Mouse (Mus musculus) ovary, postnatal 10 days (tissue): ENCODE measurements around the gene Mon2.

Experiments
- DNase-seq: peaks from one replicate; pipeline ENCODE4 v3.0.0; 2022; ENCODE audit warnings: low spot score

The Mon2 gene

DNA sequence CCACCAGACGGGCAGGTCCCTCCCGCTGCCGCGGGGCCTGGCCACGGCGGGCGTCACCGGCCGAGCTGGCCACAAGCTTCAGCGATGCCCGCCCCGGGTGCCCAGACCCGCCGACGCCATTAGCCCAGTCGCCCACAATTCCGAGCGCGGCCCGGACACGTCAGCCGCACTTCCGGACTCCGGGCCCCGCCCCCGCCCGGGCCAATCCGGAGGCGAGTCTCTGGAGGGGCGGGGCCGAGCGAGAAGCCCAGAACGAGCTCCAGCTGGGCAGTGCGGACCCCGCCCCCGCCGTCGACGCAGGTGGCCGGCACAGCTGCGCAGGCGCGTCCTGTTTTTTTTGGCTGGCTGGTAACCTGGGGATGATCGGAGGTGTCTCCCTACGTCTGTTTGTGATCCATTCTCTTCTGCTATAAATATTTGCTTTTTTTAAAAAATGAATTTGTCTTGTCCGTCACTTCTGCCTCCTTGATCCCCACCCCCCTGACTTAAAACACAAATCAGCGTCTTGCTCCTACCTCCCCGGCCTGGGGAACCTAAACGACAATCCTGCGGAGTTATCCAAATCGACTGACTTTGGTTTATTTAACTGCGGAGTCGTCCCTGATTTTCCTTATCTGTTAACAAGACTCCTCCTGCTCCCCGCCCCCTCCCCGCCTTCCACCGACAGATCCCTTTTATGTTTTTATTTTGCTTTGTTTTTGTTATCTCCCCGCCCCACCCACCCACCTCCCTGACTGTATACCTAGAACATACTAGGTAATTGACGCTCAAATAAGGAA, at the start of gene Mon2:
Gene Mon2 (minus strand): TSS at position 261 of the 779 bp plus-strand sequence.
- DNase-seq = peak; percentile 79

DNA sequence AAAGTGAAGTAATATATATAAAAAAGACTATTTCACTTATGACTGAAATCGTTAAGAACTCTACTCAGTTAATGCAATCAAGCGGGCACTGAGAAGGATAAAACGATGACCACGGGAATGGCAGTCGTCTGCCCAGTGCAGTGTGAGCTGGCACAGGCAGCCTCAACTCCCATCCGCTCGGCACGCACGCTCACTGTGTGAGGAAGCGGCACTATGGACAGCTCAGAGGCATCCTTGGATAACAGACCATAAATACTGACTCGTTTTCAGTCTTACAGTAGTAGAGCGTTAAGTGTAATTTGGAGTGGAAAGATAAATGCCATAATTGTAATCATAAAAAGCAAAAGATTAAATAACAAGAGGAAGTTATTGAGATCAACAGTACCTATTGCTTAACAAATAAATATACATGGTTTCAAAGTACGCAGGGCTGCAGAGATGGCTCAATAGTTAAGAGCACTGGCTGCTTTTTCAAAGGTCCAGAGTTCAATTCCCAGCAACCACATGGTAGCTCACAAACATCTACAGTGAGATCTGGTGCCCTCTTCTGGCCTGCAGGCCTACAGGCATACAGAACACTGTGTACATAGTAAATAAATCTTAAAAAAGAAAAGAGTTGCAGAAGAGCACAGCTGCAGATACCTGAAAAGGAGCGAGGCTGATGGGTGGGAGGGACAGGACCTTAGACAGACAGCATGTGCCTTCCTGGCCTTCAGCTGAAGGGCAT, 44.5 kb upstream of the Mon2 start:
- no peak for DNase-seq

DNA sequence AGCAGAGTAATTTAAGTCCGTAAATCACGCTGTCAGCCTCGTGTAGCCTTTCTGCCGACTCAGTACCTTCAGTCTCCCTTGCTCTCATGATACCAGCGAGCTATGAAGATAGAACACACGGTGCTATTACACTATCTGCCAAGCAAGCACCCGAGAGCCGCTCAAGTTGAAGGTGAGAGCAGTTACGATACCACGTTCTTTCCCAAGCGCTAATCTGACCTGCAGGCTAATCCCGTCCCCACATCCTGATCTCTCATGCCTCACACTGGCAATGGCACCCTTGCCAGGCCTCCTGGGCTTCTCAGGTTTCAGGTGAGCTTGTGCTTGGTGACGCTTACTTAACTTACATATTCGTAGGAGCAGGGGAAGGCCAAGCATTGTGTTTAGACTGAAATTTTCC, 40.6 kb upstream of the Mon2 start:
- DNase-seq = no peak

DNA sequence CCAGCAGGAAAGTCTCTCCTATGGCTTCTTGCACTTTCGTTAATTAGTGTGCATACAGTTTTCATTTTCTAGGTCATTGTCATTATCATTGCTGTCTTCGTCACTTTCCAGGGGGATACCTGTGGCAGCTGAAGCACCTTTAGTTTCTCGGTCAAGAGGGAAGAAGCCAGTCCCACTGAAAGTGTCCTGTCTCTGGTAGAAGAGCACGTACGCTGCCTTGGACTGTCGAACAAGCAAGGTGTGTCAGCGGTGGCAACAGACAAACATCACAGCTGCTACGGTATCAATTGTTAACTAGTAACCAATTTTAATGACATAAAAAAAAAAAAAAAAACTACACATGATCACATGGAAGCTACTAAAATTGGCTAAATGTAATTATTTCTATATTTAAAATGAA, 37.2 kb upstream of the Mon2 start:
- no peak for DNase-seq

DNA sequence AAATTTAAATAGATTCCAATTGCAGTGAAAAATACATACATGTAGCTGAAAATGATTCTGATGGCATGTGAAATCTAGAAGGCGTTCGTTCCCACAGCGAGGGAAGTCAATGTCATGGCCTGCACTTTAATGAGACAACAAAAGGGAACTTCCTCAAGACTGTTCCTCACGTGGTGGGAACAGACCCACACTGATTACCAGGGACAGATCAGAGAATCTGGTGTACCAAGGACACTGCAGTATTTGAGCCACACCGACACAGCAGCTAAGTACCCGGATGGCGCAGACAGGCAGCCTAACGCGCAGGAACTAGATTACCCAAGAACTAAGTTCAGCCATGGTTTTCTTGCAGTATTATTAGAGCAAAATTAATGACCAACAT, 36.5 kb upstream of the Mon2 start:
- DNase-seq = no peak

DNA sequence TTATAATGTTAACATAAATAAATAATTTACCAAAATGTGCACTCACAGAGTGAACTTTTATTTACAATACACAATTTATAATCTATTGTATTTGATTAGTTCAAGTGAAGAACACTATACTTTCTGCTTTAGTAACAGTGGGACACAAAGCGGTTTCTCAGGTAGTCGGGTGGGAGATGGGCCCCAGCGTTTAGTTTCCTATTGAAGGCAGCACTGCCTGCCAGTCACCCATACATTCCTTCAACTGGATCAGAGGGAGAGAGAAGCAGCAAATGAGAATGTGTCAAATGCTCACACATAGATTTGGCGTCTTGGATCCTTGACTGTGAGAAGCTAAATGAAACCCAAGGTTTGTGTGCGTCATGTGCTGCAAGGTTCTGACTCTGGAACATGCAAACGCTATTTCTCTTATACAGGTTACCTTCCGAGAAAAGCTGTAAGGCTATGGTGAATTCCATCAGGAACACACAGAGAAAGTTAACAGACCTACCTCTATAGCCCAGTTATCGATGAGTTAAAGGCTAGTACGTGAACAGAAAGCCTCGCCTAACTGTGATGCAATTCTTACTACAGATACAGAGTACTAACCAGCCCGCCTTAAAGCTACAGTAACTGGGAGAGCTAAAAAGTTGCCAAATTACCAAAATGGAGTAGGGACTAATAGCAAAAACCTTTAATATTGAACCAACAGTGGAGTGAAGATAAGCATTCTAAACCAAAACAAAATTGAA, 35.9 kb upstream of the Mon2 start:
- DNase-seq = no peak

DNA sequence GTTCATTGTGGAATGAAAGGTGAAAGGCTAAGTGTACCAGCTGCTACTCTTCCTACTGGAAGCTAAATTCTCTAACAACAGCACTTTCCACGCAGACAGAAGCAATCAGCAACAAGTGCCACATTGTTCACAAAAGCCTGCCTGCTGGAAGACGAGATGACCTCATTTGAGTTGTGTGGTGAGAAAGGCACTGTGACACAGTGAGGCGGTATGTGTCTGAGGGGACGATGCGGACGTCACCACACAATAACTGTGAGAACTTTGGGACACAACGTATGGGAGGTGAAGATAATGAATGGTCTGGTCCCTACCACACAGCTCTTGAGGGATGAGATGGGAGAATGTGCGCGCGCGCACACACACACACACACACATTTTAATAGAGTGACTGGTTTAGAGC, 34.2 kb upstream of the Mon2 start:
- DNase-seq = no peak

DNA sequence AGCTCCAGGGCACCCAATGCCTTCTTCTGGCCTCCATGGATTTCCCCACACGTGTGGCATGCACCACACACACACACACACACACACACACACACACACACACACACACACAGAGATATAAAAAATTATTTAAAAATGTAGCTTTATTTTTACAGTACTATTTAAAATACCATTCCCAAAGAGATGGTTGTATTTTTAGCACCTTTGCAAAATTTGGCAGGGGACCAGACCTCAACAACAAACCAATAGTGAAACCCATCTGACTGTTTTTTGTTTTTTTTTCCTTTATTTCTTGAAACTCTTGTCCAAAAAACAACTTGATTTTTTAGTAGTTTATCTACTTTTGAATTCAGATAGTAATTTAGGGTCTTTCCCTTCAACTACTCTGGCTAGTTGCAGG, 32.2 kb upstream of the Mon2 start:
- no peak for DNase-seq

DNA sequence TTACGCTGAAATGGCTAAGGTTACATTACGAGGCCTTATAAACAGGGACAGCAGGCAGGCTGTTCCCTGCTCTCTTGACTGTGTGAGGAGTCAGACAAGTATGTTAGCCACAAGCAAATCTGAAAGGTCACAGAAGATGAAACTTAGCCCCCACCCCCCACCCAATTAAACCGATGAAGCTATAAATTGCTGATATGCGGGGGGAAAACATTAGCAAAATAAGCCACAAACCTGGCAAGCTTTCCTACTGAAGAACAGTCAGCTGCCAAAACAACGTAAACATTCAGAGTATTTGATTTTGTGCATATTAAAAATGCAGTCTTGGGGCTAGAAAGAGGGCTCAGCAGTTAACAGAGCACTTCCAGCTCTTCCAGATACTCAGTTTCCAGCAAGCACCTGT, 31.8 kb upstream of the Mon2 start:
- DNase-seq = no peak

DNA sequence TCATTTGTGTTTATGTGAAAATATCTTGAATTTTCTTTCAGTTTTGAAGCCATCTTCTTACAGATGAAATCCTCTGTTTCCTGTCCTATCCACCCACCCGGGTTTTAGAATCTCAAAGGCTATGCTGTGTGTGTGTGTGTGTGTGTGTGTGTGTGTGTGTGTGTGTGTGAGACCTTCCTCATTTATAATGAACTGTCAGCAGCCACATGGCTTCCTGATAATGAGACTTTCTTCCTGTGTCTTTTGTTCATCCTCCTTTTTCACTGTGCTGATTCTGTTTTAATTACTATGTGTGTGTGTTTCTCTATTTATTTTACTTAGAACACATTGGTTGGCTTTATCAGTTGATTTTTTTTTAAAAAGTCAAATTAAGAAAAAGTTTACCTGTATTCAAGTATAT, 25.0 kb upstream of the Mon2 start:
- no peak for DNase-seq

DNA sequence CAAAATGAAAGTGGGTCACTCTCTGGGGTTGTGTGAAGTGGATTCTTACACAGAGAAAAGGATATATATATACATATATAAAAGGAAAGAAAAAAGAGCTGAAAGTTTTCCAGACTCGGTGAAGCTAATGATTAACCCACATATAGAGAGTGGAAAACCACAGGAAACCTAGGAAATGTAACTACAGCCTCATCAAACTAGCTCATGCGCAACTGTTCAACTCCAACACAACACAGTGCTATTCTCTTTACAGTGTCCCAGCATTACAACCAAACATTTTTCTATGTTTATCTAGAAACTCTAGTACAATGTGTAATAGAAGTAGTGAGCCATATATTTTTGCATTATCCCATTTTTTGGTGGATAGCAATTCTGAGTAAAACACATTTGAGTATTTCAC, 24.3 kb upstream of the Mon2 start:
- DNase-seq = no peak

DNA sequence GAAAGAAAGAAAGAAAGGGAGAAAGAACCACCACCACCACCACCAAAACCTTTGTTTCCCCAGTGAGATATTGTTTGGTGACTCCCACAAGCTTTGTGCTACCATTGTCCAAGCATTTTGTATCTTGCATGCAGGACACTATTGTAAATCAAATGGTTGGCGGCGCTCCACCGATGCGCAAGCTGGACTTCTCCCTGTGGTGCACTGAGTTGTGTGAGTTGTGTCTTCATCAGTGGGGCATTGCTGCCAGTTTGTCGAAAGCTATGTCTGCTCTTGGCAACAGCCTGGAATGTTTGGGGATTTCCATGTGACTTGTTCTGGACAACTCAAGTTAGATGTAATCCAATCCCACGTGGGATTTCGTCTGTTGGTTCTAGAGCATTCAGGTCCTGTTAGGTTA, 18.2 kb upstream of the Mon2 start:
- DNase-seq = no peak

DNA sequence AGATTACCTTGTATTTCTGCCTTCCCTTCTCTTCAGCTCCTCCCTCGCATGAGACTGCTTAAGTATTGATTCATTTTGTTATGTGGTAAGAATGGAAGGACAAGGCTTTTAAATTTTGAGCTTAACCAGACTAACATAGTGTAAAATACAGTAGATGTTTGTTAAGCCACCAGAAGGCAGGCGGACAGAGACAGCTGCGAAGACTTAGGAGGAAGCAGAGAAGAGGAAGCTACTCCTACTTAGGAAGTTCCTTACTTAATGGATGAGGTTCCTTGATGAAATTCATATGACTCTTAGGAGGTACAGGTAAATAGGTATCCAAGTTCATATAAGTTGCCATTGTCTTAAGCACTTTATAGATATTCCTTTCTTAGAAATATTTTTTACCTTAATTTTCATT, 16.3 kb upstream of the Mon2 start:
- no peak for DNase-seq

DNA sequence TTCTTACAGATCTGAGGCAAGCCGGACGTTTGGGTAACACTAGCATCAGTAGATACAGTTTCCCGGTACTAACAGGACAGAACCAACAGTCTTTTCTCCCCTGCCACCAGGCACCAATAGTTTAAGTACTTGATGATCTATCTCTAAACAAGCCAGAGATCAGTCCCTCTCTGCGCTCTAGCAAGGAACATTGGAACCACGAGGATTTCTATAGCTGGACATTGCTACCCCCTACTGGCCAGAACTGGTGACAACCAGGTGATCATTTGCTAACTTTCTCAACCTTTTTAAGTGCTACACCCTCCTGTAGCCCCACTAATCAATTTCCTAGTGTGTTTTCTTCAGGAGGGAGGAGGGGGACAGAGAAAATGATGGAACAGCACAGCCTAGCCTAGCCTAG, 15.4 kb upstream of the Mon2 start:
- no peak for DNase-seq

DNA sequence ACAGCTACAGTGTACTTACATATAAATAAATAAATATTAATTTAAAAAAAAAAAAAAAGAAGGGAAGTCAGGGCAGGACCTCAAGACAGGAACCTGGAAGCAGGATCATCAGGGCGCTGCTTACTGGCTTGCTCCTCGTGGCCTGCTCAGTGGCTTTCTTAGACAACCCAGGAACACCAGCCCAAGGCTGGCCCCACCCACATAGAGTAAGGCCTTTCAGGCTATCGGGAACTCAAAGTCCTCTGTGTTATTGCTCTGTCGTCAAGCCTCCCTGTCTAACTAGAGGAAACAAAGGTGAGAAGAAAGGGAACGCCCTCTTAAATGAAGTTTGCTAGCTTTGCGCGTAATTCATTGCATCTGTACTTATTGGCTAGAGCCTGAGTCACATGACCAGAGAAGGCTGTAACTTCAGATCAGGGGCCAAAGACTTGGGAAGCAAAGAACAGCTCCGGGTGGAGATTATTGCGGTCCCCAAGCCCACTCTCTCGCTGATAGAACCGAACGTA, 13.2 kb upstream of the Mon2 start:
- no peak for DNase-seq

DNA sequence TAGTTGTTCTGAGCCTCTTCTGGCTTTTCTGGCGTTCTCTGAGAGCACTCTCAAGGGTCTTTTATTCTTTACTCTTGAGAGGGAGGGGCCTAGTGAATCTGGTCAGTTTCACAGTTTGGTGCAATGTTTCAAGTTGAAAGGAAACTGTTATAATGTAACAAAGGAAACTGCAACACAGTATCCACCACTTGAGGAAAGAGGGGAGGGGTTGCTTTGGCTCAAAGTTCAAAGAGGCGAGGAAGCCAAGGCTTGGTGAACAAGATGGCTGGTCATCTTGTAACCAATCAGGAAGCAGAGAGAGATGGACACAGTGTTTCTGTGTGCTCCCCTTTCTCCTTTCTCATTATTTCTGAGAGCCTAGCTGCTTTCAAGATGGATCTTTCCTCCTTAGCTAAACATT, 10.5 kb upstream of the Mon2 start:
- DNase-seq = no peak

DNA sequence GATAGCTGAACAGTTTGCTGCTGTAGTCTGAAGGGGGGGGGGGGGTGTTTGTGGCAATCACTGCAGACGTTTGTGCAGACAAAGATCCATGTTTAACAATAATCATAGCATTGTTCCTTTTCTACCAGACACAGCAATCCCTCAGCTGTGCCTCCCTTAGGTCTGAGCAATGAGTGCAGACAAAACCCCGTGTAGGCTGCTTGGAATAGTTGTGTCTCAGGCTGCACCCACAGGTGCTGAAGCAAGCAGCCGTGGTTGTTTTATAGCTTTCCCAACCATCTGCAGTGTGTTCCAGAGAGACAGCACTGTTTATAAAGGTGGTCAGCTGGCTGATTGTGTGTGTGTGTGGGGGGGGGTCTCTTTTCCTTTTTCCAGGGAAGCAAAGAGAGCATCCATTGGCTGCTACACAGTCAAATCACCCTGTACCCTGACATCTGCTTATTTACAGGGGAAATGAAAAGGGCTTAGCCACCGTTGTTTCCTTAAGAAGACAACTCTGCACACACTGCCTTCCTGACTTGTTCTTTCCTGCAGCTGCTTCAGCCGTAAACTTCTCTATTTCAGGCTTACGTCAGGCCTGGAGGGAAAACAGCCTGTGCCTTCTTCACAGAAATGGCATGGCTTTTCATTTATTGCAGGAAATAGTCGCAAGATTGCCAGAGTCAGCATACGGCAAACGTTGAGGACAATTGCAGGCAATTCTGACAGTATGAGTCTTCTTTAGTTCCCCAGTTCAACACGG, 8.8 kb upstream of the Mon2 start:
- DNase-seq = no peak

DNA sequence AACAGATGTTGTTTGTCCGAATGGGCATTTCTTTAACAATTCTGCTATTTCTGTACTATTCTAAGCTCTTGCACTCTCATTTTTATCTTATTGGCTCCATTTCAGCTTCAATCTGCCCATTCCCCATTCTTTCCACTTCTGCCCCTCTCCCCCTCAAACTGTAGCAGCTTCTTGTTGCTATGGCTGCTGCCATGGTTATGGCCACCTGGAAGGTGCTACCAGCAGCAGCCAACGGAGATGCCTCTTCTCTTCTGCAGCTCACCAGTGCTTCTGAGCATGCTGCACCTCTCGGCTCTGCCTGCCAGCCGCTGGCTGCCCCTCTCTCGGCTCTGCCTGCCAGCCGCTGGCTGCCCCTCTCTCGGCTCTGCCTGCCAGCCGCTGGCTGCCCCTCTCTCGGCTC, 8.0 kb upstream of the Mon2 start:
- DNase-seq = no peak

DNA sequence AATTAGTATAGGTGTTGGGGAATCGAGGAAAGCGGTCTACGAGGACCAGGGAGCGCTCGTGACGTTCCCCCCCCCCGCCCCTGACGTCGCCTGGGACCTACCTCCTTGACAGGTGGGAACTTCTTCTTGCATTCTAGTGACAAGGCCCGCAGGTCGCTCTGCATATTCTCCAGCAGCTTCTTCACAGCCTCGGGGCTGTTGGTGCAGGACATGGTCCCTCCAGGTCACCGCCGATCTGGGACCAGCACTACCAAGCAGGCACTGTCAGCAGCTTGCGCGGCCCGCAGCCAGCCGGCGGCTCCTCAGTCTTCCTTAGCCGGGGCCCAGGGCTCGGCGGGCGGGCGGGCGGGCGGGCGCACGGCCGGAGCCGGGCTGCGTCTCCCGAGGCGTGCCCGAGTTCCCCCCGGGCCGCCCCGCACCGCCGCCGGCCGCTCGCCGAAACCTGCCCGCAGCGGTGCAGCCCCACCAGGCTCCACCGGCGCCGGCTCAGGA, 508 bp downstream of the Mon2 start:
- DNase-seq = no peak

DNA sequence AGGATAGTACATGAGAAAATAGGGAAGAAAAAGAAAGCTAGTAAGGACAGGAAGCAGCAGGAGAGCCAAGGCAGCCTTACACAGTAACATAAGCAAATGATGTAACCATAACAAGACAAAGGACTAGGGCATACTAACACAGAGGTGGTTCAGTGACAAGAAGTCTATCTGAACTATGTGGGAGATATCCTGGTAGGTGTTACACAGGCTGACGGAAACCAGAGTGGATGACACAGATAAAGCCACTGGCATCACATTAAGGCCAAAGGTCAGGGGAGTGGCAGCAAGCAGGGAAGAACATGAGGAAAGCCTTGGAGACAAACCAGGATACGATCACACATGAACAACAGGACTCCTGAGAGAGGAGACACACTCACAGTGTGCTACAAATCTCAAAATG, 4.3 kb downstream of the Mon2 start:
- no peak for DNase-seq

DNA sequence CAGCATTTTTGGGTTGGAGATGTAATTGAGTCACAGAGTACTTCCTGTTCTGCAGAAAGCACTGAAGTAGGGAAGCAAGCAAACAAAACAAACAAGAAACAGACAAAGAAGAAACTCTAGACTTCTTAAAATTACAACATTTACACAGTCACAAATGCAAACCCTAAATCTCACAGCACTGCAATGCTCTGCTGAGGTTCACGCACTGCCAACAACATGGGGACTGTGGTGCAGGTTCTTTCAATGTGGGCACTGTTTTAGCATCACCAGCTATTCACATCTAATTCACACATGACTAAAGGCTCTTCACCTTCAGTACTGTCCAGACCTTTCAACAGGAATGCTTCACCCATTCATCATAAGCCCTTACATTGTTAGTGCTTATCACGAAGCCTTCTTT, 13.3 kb downstream of the Mon2 start:
- DNase-seq = no peak

DNA sequence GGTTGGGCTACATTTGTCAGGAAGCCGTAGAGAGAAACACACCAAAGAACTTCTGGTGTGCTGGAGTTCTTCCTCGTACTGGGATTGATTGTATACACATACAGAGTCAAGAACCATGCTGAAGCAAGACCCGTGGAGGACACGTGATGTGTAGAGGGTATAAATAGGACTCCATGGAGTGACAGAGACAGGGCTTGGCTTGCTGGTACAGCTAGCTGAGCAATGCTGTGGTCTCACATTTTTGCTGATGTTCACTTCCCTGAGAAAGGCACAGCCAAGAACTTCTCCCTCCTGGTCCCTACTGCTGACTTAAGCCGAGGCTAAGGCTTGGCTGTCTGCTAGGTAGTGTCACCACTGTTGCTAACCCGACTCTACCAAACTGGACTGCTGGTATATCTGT, 15.5 kb downstream of the Mon2 start:
- DNase-seq = no peak
